Mouse (Mus musculus) myocyte (in vitro differentiated cells): ENCODE data around the gene Acadm. TPM values are rescaled to one million over a fixed set of nuclear protein-coding genes. Genes with fewer than 3 reads are reported as not detected.

ENCODE experiments used
- H3K27me3 ChIP-seq: one replicate; pipeline ENCODE4 v1.6.1; 2011; ENCODE audit not compliant: control insufficient read depth, insufficient read depth, insufficient read length
- H3K36me3 ChIP-seq: one replicate; pipeline ENCODE4 v1.6.1; 2011; ENCODE audit not compliant: control insufficient read depth, insufficient read depth
- H3K4me2 ChIP-seq: one replicate; pipeline ENCODE4 v1.6.1; 2011; ENCODE audit warnings: low read depth, control low read depth
- H3K4me3 ChIP-seq: one replicate; pipeline ENCODE4 v1.5.1; 2011; ENCODE audit warnings: mild to moderate bottlenecking, control low read depth, moderate library complexity
- H3K79me2 ChIP-seq: one replicate; pipeline ENCODE4 v1.6.1; 2011; ENCODE audit not compliant: control insufficient read depth, insufficient read depth
- H3ac ChIP-seq: one replicate; pipeline ENCODE4 v1.6.1; 2011; ENCODE audit not compliant: control insufficient read depth, insufficient read length
- CEBPB ChIP-seq: IDR thresholded peaks from 2 replicates; pipeline ENCODE4 v1.6.1; 2011; ENCODE audit warnings: mild to moderate bottlenecking, moderate library complexity; ENCODE audit not compliant: poor library complexity, insufficient read depth, severe bottlenecking
- E2F4 ChIP-seq: IDR thresholded peaks from one replicate; pipeline ENCODE4 v1.6.1; 2011; ENCODE audit warnings: mild to moderate bottlenecking, control low read depth, moderate library complexity; ENCODE audit not compliant: insufficient read depth
- MAX ChIP-seq: IDR thresholded peaks from one replicate; pipeline ENCODE4 v1.6.1; 2011; ENCODE audit warnings: low read depth, mild to moderate bottlenecking, control low read depth
- MYOD1 ChIP-seq, 3 experiments: IDR thresholded peaks; one replicate each; pipeline ENCODE4 v1.6.1; 2011; ENCODE audit warnings: control low read depth in 2 of 3, low read depth in 2 of 3, mild to moderate bottlenecking in 2 of 3, moderate library complexity in 1 of 3; ENCODE audit not compliant: insufficient read length in 2 of 3, control insufficient read depth in 1 of 3
- MYOG ChIP-seq, 3 experiments: IDR thresholded peaks; one replicate each; pipeline ENCODE4 v1.6.1; 2011; ENCODE audit warnings: control low read depth in 2 of 3, low read depth in 2 of 3, mild to moderate bottlenecking in 2 of 3; ENCODE audit not compliant: insufficient read length in 2 of 3, control insufficient read depth in 1 of 3, insufficient read depth in 1 of 3
- POLR2A ChIP-seq: IDR thresholded peaks from one replicate; pipeline ENCODE4 v1.6.1; 2011; ENCODE audit warnings: low read depth, mild to moderate bottlenecking, control low read depth, moderate library complexity; ENCODE audit not compliant: insufficient read length
- POLR2AphosphoS2 ChIP-seq: IDR thresholded peaks from one replicate; pipeline ENCODE4 v1.6.1; 2011; ENCODE audit warnings: low read depth, control low read depth; ENCODE audit not compliant: insufficient read length
- REST ChIP-seq: IDR thresholded peaks from one replicate; pipeline ENCODE4 v1.6.1; 2011; ENCODE audit warnings: mild to moderate bottlenecking, control low read depth, moderate library complexity; ENCODE audit not compliant: insufficient read depth, insufficient read length
- SRF ChIP-seq: IDR thresholded peaks from one replicate; pipeline ENCODE4 v1.6.1; 2011; ENCODE audit warnings: low read depth; ENCODE audit not compliant: control insufficient read depth, insufficient read length
- TCF12 ChIP-seq: IDR thresholded peaks from one replicate; pipeline ENCODE4 v1.6.1; 2011; ENCODE audit warnings: mild to moderate bottlenecking, control low read depth; ENCODE audit not compliant: poor library complexity, insufficient read depth, severe bottlenecking
- TCF3 ChIP-seq: IDR thresholded peaks from one replicate; pipeline ENCODE4 v1.6.1; 2011; ENCODE audit warnings: low read depth, control low read depth; ENCODE audit not compliant: insufficient read length
- USF1 ChIP-seq: IDR thresholded peaks from one replicate; pipeline ENCODE4 v1.6.1; 2011; ENCODE audit warnings: low read depth, mild to moderate bottlenecking, control low read depth, moderate library complexity
- polyA plus RNA-seq: library from polyadenylated mRNA; unstranded; fragments of >200 nt; fragmentation: generic; extraction: Trizol; gene quantifications from one replicate; pipeline ENCODE4 v1.2.1, GENCODE M21; 2012; ENCODE audit warnings: missing spikeins

Gene Acadm
- polyA plus RNA-seq, 1 experiment, result 36.8 TPM

- H3K27me3 ChIP-seq, result no peaks in the 10 kb centered on the region
- H3K4me2 ChIP-seq, result no peak overlapping the region
- H3K4me3 ChIP-seq, result no peak overlapping the region
- TF ChIP-seq CEBPB, result no peak
- TF ChIP-seq POLR2A, result no peak
- TF ChIP-seq MYOD1 (IDR thresholded peaks at IDR 0.05; ENCODE audit: control insufficient read depth in 1 of 3, insufficient read length in 2 of 3, low read depth in 2 of 3), result no peak
- no peak for TF ChIP-seq MAX
- no peak for TF ChIP-seq SRF
- TF ChIP-seq TCF3, result no peak
- no peak for TF ChIP-seq MYOG (IDR thresholded peaks at IDR 0.05; ENCODE audit: control insufficient read depth in 1 of 3, insufficient read depth in 1 of 3, insufficient read length in 2 of 3, low read depth in 2 of 3)
- TF ChIP-seq USF1, result no peak
- no peak for TF ChIP-seq E2F4
- TF ChIP-seq POLR2AphosphoS2, result no peak
- TF ChIP-seq TCF12, result no peak
- TF ChIP-seq REST, result no peak
- H3ac ChIP-seq, result no peak overlapping the region
- no peaks in the 10 kb centered on the region for H3K79me2 ChIP-seq
- H3K36me3 ChIP-seq, result no peaks in the 10 kb centered on the region
Observed at GRCm38 (mm10) chr3:153889188-153889781, 55.1 kb downstream of the Acadm start.

DNA sequence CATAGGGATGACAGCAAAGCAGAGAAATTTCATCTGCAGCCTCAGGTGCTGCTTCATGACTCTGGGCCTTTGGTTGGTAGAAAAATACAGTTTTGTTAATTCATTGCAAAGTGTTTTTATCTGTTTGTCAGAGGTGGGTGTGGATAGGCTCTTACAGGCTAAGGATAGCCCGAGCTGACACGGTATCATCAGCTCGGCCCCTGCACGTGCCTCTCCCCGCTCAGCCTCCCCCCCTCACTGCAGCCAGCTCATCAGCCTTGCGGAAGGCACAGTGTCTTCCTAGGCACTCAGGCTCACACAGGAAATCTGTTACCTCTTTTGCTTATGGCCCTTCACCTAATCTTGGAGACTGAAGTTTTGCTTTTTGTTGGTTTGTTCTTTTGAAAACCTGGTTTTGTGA, 56.3 kb downstream of the Acadm start:
- TF ChIP-seq CEBPB (no peak), MAX (no peak), SRF (no peak)
- no peak overlapping the region for H3K4me2 ChIP-seq
- no peaks in the 10 kb centered on the region for H3K79me2 ChIP-seq
- H3K4me3 ChIP-seq, result no peak overlapping the region
- H3K36me3 ChIP-seq, result no peaks in the 10 kb centered on the region
- H3K27me3 ChIP-seq, result no peaks in the 10 kb centered on the region
- H3ac ChIP-seq, result no peak overlapping the region

- Histone ChIP-seq H3ac (no peak overlapping the region), H3K36me3 (no peaks in the 10 kb centered on the region), H3K4me2 (no peak overlapping the region), H3K4me3 (no peak overlapping the region), H3K79me2 (no peaks in the 10 kb centered on the region), H3K27me3 (no peaks in the 10 kb centered on the region)
- TF ChIP-seq MYOD1 (IDR thresholded peaks at IDR 0.05; ENCODE audit: control insufficient read depth in 1 of 3, insufficient read length in 2 of 3, low read depth in 2 of 3), result no peak
Observed at GRCm38 (mm10) chr3:153886296-153886695, 58.1 kb downstream of the Acadm start.

Other genes starting within 250 kb of the Acadm start
- not detected for gene St6galnac3, start 219.5 kb downstream of the Acadm start, polyA plus RNA-seq
- not detected for gene Asb17, start 100.4 kb downstream of the Acadm start, polyA plus RNA-seq
- gene Msh4, start 38.5 kb downstream of the Acadm start, polyA plus RNA-seq, result 0.02 TPM
- gene Rabggtb, start 31.6 kb downstream of the Acadm start, polyA plus RNA-seq, result 70.5 TPM
- not detected for gene Slc44a5, start 28.8 kb upstream of the Acadm start, polyA plus RNA-seq